Mouse (Mus musculus): ENCODE data around the gene Synpo2. TPM values are rescaled to one million over a fixed set of nuclear protein-coding genes. Genes with fewer than 3 reads are reported as not detected.

The Synpo2 gene
- polyA plus RNA-seq, 2 experiments = 0.03 to 0.04 TPM

- WGBS (ENCODE audit: insufficient replicate concordance) = 67% methylated on average over 11 of the region's 11 CpGs
- Histone ChIP-seq H3K36me3 (replicated peaks; ENCODE audit: control insufficient read depth, insufficient read depth, low read depth) (no peaks in the 10 kb centered on the region), H3K27ac (no peak overlapping the region), H3K27me3 (ENCODE audit: control insufficient read depth, insufficient read depth, low read length) (no peaks in the 10 kb centered on the region), H3K4me1 (replicated peaks; ENCODE audit: control insufficient read depth in 2 of 2, insufficient read depth in 2 of 2, low read length in 1 of 2) (no peaks in the 10 kb centered on the region; a peak in 1 of 4 replicates), H3K4me3 (ENCODE audit: insufficient read depth in 1 of 2, low read depth in 2 of 2, low read length in 2 of 2) (no peak overlapping the region), H3K4me2 (ENCODE audit: low read depth) (no peak overlapping the region), H3K9ac (replicated peaks) (no peak overlapping the region), H3K9me3 (ENCODE audit: control insufficient read depth, low read length) (no peaks in the 10 kb centered on the region)
- no peak for ATAC-seq (ENCODE audit: insufficient read depth)
- no peak for DNase-seq (ENCODE audit: low read depth in 3 of 3, low spot score in 3 of 3)
- TF ChIP-seq EP300 (IDR thresholded peaks at IDR 0.05; ENCODE audit: low read depth) (no peak), CTCF (IDR thresholded peaks at IDR 0.05; ENCODE audit: low read depth) (no peak)
Measured at GRCm38 (mm10) chr3:123089297-123090020, 146.5 kb downstream of the Synpo2 start.

DNA sequence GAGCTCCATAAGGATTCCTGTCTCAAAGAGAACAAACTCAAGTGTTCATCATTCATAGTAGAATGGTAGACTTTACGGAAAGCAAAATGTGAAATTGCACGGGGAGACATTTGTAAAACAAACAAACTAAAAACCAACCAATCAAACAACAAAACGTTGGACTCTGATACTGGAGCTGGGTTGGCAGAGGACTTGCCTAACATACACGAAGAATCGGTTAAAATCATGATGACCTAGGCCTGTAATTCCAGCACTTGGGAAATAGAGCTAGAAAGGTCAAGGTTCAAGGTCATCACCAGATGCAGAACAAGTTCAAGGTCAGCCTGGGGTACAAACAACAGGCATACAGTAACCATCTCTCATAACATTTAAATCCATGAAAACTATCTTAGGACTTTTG lies 147.7 kb downstream of the Synpo2 start:
- H3K9ac ChIP-seq (replicated peaks) = no peak overlapping the region
- no peak overlapping the region for H3K4me2 ChIP-seq (ENCODE audit: low read depth)
- ATAC-seq (ENCODE audit: insufficient read depth) = no peak
- H3K4me3 ChIP-seq (ENCODE audit: insufficient read depth in 1 of 2, low read depth in 2 of 2, low read length in 2 of 2) = no peak overlapping the region
- TF ChIP-seq EP300 (IDR thresholded peaks at IDR 0.05; ENCODE audit: low read depth) (no peak), CTCF (IDR thresholded peaks at IDR 0.05; ENCODE audit: low read depth) (no peak)
- no peaks in the 10 kb centered on the region for H3K9me3 ChIP-seq (ENCODE audit: control insufficient read depth, low read length)
- no peaks in the 10 kb centered on the region for H3K36me3 ChIP-seq (replicated peaks; ENCODE audit: control insufficient read depth, insufficient read depth, low read depth)
- no peak overlapping the region for H3K27ac ChIP-seq
- DNase-seq (ENCODE audit: low read depth in 3 of 3, low spot score in 3 of 3) = no peak
- no peaks in the 10 kb centered on the region for H3K27me3 ChIP-seq (ENCODE audit: control insufficient read depth, insufficient read depth, low read length)
- no peaks in the 10 kb centered on the region; a peak in 1 of 4 replicates for H3K4me1 ChIP-seq (replicated peaks; ENCODE audit: control insufficient read depth in 2 of 2, insufficient read depth in 2 of 2, low read length in 1 of 2)
- WGBS (ENCODE audit: insufficient replicate concordance) = 58% methylated on average over 5 of the region's 5 CpGs

GRCm38 (mm10) chr3:123085871-123086501 lies 150.0 kb downstream of the Synpo2 start:
- no peak for DNase-seq (ENCODE audit: low read depth in 3 of 3, low spot score in 3 of 3)
- no peaks in the 10 kb centered on the region for H3K4me1 ChIP-seq (replicated peaks; ENCODE audit: control insufficient read depth in 2 of 2, insufficient read depth in 2 of 2, low read length in 1 of 2)
- WGBS (ENCODE audit: insufficient replicate concordance) = 74% methylated on average over 16 of the region's 16 CpGs
- H3K9ac ChIP-seq (replicated peaks) = no peak overlapping the region
- H3K4me2 ChIP-seq (ENCODE audit: low read depth) = no peak overlapping the region
- no peaks in the 10 kb centered on the region for H3K36me3 ChIP-seq (replicated peaks; ENCODE audit: control insufficient read depth, insufficient read depth, low read depth)
- ATAC-seq (ENCODE audit: insufficient read depth) = no peak
- H3K9me3 ChIP-seq (ENCODE audit: control insufficient read depth, low read length) = no peaks in the 10 kb centered on the region
- H3K27me3 ChIP-seq (ENCODE audit: control insufficient read depth, insufficient read depth, low read length) = no peaks in the 10 kb centered on the region
- no peak overlapping the region for H3K27ac ChIP-seq
- TF ChIP-seq CTCF (IDR thresholded peaks at IDR 0.05; ENCODE audit: low read depth) (no peak), EP300 (IDR thresholded peaks at IDR 0.05; ENCODE audit: low read depth) (no peak)
- no peak overlapping the region for H3K4me3 ChIP-seq (ENCODE audit: insufficient read depth in 1 of 2, low read depth in 2 of 2, low read length in 2 of 2)

DNA sequence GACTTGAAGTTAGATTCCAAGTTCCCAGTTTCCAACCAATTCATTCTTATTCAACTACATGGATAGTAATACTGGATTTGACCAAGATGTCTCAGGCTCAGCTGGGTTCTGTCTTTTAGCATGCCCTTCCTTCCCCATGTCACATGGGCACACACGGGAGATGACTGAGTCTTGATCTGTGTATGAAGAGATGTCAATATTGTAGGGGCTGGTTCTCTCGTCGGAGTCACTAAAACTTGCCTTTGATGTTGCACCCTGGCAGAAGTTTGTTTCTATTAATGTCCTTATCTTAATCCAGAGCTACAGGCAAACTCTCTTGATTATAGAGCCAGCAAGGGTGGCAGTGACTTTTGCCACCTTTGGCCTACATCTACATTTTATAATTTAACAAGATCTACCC lies 154.3 kb downstream of the Synpo2 start:
- no peak overlapping the region for H3K9ac ChIP-seq (replicated peaks)
- no peaks in the 10 kb centered on the region for H3K9me3 ChIP-seq (ENCODE audit: control insufficient read depth, low read length)
- TF ChIP-seq EP300 (IDR thresholded peaks at IDR 0.05; ENCODE audit: low read depth) (no peak), CTCF (IDR thresholded peaks at IDR 0.05; ENCODE audit: low read depth) (no peak)
- H3K4me2 ChIP-seq (ENCODE audit: low read depth) = no peak overlapping the region
- H3K27me3 ChIP-seq (ENCODE audit: control insufficient read depth, insufficient read depth, low read length) = no peaks in the 10 kb centered on the region
- ATAC-seq (ENCODE audit: insufficient read depth) = no peak
- no peaks in the 10 kb centered on the region for H3K4me1 ChIP-seq (replicated peaks; ENCODE audit: control insufficient read depth in 2 of 2, insufficient read depth in 2 of 2, low read length in 1 of 2)
- no peak overlapping the region for H3K27ac ChIP-seq
- no peak for DNase-seq (ENCODE audit: low read depth in 3 of 3, low spot score in 3 of 3)
- H3K4me3 ChIP-seq (ENCODE audit: insufficient read depth in 1 of 2, low read depth in 2 of 2, low read length in 2 of 2) = no peak overlapping the region
- WGBS (ENCODE audit: insufficient replicate concordance) = 64% methylated on average over 3 of the region's 3 CpGs
- no peaks in the 10 kb centered on the region for H3K36me3 ChIP-seq (replicated peaks; ENCODE audit: control insufficient read depth, insufficient read depth, low read depth)

GRCm38 (mm10) chr3:123080943-123081342 lies 155.0 kb downstream of the Synpo2 start:
- Histone ChIP-seq H3K9me3 (ENCODE audit: control insufficient read depth, low read length) (no peaks in the 10 kb centered on the region), H3K4me1 (replicated peaks; ENCODE audit: control insufficient read depth in 2 of 2, insufficient read depth in 2 of 2, low read length in 1 of 2) (no peaks in the 10 kb centered on the region), H3K4me3 (ENCODE audit: insufficient read depth in 1 of 2, low read depth in 2 of 2, low read length in 2 of 2) (no peak overlapping the region), H3K9ac (replicated peaks) (no peak overlapping the region), H3K27ac (no peak overlapping the region), H3K4me2 (ENCODE audit: low read depth) (no peak overlapping the region), H3K27me3 (ENCODE audit: control insufficient read depth, insufficient read depth, low read length) (no peaks in the 10 kb centered on the region), H3K36me3 (replicated peaks; ENCODE audit: control insufficient read depth, insufficient read depth, low read depth) (no peaks in the 10 kb centered on the region)
- ATAC-seq (ENCODE audit: insufficient read depth) (no peak), DNase-seq (ENCODE audit: low read depth in 3 of 3, low spot score in 3 of 3) (no peak)
- 65% methylated on average over 7 of the region's 7 CpGs for WGBS (ENCODE audit: insufficient replicate concordance)
- no peak for TF ChIP-seq EP300 (IDR thresholded peaks at IDR 0.05; ENCODE audit: low read depth)
- no peak for TF ChIP-seq CTCF (IDR thresholded peaks at IDR 0.05; ENCODE audit: low read depth)

Measured in liver, embryonic 14.5 days (tissue).